Mouse (Mus musculus) E14TG2a.4 (cell line): ENCODE data around the gene Zdbf2.

Experiments
- H3K27me3 ChIP-seq: 2 replicates; pipeline ENCODE4 v1.6.1; 2014; ENCODE audit warnings: low read length, control low read depth; ENCODE audit not compliant: insufficient read depth
- H3K36me3 ChIP-seq: 2 replicates; pipeline ENCODE4 v1.6.1; 2014; ENCODE audit warnings: low read length, control low read depth; ENCODE audit not compliant: insufficient read depth
- H3K4me1 ChIP-seq: replicated peaks from 2 replicates; pipeline ENCODE4 v1.6.1; 2014; ENCODE audit warnings: low read depth, low read length, control low read depth
- H3K4me3 ChIP-seq: replicated peaks from 2 replicates; pipeline ENCODE4 v1.5.1; 2014; ENCODE audit warnings: mild to moderate bottlenecking, low read length
- H3K9me3 ChIP-seq: 2 replicates; pipeline ENCODE4 v1.6.1; 2014; ENCODE audit warnings: low read length, control low read depth
- CTCF ChIP-seq: conservative IDR thresholded peaks from 2 replicates; pipeline ENCODE4 v1.5.1; 2014; ENCODE audit warnings: low read length
- NANOG ChIP-seq: IDR thresholded peaks from 2 replicates; pipeline ENCODE4 v1.6.1; 2014; ENCODE audit warnings: borderline replicate concordance, low read length, mixed read lengths
- POU5F1 ChIP-seq: IDR thresholded peaks from 2 replicates; pipeline ENCODE4 v1.6.1; 2014; ENCODE audit warnings: low read length, borderline replicate concordance

The Zdbf2 gene

DNA sequence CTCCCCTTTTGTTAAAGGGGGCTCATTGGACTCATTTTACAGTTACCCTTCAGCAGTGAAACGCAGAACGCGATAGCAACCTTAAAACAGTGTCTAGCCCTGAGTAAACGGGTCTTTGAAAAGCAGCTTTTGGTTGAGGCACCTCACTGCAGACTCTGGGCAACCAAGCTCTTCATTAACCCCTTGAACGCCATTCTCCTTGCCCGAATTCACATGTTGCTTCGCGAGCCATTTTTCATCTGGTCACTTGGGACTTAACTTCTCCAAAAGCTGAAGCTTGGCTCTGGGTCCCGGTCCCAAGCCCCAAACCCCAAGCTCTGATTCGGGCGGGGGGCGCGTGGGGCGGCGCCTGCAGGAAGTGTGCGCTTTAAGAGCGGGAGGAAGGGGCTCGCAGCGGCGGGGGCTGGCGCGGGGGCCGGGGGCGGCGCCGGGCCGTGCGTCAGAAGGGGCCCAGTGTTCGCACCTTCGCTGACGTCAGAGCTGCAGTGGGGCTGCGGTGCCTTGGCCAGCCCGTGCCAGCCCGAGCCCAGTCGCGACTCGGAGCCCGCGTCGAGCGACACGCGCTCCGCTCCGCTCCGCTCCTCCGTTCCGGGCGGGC, at the start of gene Zdbf2:
Zdbf2 (plus strand) TSS at position 525 of the 598 bp plus-strand sequence.
- H3K27me3 ChIP-seq: peaks cover 70% of the 10 kb centered on the region
- no peaks in the 10 kb centered on the region for H3K36me3 ChIP-seq
- TF ChIP-seq NANOG (no peak), POU5F1 (no peak), CTCF (no peak)
- H3K9me3 ChIP-seq: no peaks in the 10 kb centered on the region
- peak within 1 kb of the TSS; percentile 81 for H3K4me3 ChIP-seq
- H3K4me1 ChIP-seq: 0 out of 2 replicates have a peak, but pooled peaks cover 5% of the 10 kb centered on the region

GRCm38 (mm10) chr1:63225009-63225408, 48.1 kb upstream of the Zdbf2 start:
- no peaks in the 10 kb centered on the region for H3K36me3 ChIP-seq
- no peaks in the 10 kb centered on the region for H3K27me3 ChIP-seq
- H3K4me3 ChIP-seq: no peak overlapping the region
- TF ChIP-seq NANOG (no peak), POU5F1 (no peak), CTCF (no peak)
- H3K4me1 ChIP-seq: peaks cover 25% of the 10 kb centered on the region
- H3K9me3 ChIP-seq: peaks cover 13% of the 10 kb centered on the region

- TF ChIP-seq CTCF (no peak), NANOG (no peak), POU5F1 (no peak)
- no peak overlapping the region for H3K4me3 ChIP-seq
- peaks cover 6% of the 10 kb centered on the region; the same call in 1 of the 2 replicates for H3K9me3 ChIP-seq
- no peaks in the 10 kb centered on the region for H3K27me3 ChIP-seq
- H3K36me3 ChIP-seq: no peaks in the 10 kb centered on the region
- H3K4me1 ChIP-seq: peaks cover 28% of the 10 kb centered on the region
Observed at GRCm38 (mm10) chr1:63225890-63226289, 47.2 kb upstream of the Zdbf2 start.

DNA sequence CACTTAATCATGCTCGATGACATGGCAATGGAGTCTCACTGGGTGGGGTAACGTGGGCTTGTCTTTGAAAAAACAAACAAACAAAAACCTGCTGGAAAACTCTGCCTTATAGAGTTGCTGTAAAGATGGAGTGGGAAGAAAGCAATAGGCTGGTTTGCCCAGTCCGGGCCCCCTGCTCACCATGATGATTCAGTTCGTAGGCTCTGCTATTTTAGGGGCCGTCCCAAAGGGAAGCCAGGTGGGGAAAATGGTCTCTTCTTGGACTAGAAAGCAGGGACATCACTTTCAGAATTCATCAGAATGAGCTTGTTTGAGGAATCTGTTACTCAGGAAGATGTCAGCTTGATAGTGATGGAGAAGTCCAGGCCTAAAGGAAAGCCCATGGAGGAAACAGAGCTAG, 45.8 kb upstream of the Zdbf2 start:
- Histone ChIP-seq H3K4me3 (no peak overlapping the region), H3K27me3 (no peaks in the 10 kb centered on the region), H3K36me3 (no peaks in the 10 kb centered on the region), H3K9me3 (no peaks in the 10 kb centered on the region), H3K4me1 (peaks cover 24% of the 10 kb centered on the region)
- TF ChIP-seq NANOG (no peak), POU5F1 (no peak), CTCF (no peak)

- Histone ChIP-seq H3K27me3 (no peaks in the 10 kb centered on the region), H3K4me1 (peaks cover 31% of the 10 kb centered on the region), H3K36me3 (no peaks in the 10 kb centered on the region), H3K9me3 (no peaks in the 10 kb centered on the region), H3K4me3 (no peak overlapping the region)
- TF ChIP-seq CTCF (no peak), NANOG (no peak), POU5F1 (no peak)
Observed at GRCm38 (mm10) chr1:63237371-63237770, 35.7 kb upstream of the Zdbf2 start.

- H3K27me3 ChIP-seq: no peaks in the 10 kb centered on the region
- peaks cover 44% of the 10 kb centered on the region for H3K4me1 ChIP-seq
- TF ChIP-seq NANOG: no peak
- no peak for TF ChIP-seq POU5F1
- no peak for TF ChIP-seq CTCF
- no peaks in the 10 kb centered on the region for H3K36me3 ChIP-seq
- no peaks in the 10 kb centered on the region for H3K9me3 ChIP-seq
- H3K4me3 ChIP-seq: no peak overlapping the region
Observed at GRCm38 (mm10) chr1:63239305-63239704, 33.8 kb upstream of the Zdbf2 start.

DNA sequence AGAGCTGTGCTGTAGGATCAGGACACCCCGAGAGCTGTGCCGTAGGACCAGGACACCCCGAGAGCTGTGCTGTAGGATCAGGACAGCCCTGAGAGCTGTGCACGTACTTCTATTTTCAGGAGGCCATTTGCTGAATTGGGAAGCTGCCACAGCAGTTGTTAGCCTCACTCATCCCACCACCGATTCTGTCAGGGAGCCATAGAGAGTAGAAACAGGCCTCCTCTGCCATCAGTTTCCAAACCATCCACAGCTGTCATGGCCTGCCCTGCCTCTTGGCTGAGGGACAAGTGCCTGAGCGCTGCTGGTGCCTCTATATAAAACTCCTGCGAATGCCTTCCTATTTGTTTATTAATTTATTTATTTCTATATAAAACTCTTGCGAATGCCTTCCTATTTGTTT, 33.3 kb upstream of the Zdbf2 start:
- Histone ChIP-seq H3K9me3 (no peaks in the 10 kb centered on the region), H3K36me3 (no peaks in the 10 kb centered on the region), H3K4me1 (peaks cover 45% of the 10 kb centered on the region), H3K27me3 (no peaks in the 10 kb centered on the region), H3K4me3 (no peak overlapping the region)
- TF ChIP-seq CTCF (no peak), NANOG (no peak), POU5F1 (no peak)

DNA sequence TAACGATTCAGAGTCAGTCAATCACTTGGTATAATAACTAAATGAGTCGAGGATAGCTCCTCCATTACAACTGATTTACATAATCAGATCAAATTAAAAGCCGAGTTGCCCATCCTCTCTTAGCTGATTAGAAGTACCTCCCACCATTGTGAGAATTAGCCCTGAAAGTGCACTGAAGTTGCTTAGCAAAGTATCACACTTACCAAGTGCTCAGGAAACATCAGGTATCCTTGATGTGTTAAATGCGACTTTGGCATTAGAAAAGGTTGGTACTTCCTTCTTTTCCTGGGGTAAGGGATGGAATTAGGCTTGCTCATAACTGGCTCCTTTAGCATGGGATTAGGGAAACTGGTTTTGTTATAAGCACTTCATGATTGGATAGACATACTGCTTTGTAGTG, 29.2 kb upstream of the Zdbf2 start:
- H3K4me3 ChIP-seq: no peak overlapping the region
- TF ChIP-seq CTCF (no peak), POU5F1 (no peak), NANOG (0 out of 2 replicates have a peak, but pooled peaks have one; percentile 11)
- H3K27me3 ChIP-seq: peaks cover 13% of the 10 kb centered on the region
- H3K4me1 ChIP-seq: peaks cover 51% of the 10 kb centered on the region
- no peaks in the 10 kb centered on the region for H3K9me3 ChIP-seq
- no peaks in the 10 kb centered on the region for H3K36me3 ChIP-seq
